Mouse (Mus musculus) embryonic facial prominence, embryonic 12.5 days (tissue): Measurements from ENCODE around the gene Sh3gl2. TPM values are rescaled to one million over a fixed set of nuclear protein-coding genes. Genes with fewer than 3 reads are reported as not detected.

ENCODE experiments used
- ATAC-seq: fragments of 200-750 bp; cut with Nextera tagmentation; 2 replicates; pipeline ENCODE4 v1.8.0; 2017; ENCODE audit not compliant: insufficient number of reproducible peaks, insufficient read depth, low FRiP score, low TSS enrichment
- H3K27ac ChIP-seq: fragments of 300-500 bp; sonication (generic); 2 replicates; pipeline ENCODE4 v1.5.1; 2016; ENCODE audit warnings: mild to moderate bottlenecking
- H3K27me3 ChIP-seq: fragments of 300-500 bp; sonication (generic); 2 replicates; pipeline ENCODE4 v1.6.1; 2016; ENCODE audit warnings: mild to moderate bottlenecking, moderate library complexity
- H3K36me3 ChIP-seq: fragments of 300-500 bp; sonication (generic); 2 replicates; pipeline ENCODE4 v1.6.1; 2016; ENCODE audit warnings: mild to moderate bottlenecking
- H3K4me1 ChIP-seq: fragments of 300-500 bp; sonication (generic); 2 replicates; pipeline ENCODE4 v1.6.1; 2016
- H3K4me2 ChIP-seq: fragments of 300-500 bp; sonication (generic); replicated peaks from 2 replicates; pipeline ENCODE4 v1.6.1; 2016; ENCODE audit warnings: mild to moderate bottlenecking, moderate library complexity
- H3K4me3 ChIP-seq: fragments of 300-500 bp; sonication (generic); 2 replicates; pipeline ENCODE4 v1.5.1; 2016; ENCODE audit warnings: mild to moderate bottlenecking
- H3K9ac ChIP-seq: fragments of 300-500 bp; sonication (generic); 2 replicates; pipeline ENCODE4 v1.6.1; 2016; ENCODE audit warnings: mild to moderate bottlenecking, moderate library complexity
- H3K9me3 ChIP-seq: fragments of 300-500 bp; sonication (generic); 2 replicates; pipeline ENCODE4 v1.6.1; 2016; ENCODE audit warnings: mild to moderate bottlenecking, moderate library complexity
- whole genome bisulfite sequencing: fragments of 180-500 bp; shearing (Covaris S2); methylation state at CpG from one replicate; pipeline ENCODE4 v1.1.7; 2016; 5-methylcytosine and 5-hydroxymethylcytosine counted together
- polyA plus RNA-seq: library from polyadenylated mRNA; unstranded; fragments of >200 nt; fragmentation: Nextera tagmentation; extraction: Ambion mirVana; gene quantifications from 2 replicates; pipeline ENCODE4 v1.2.1, GENCODE M21; 2016

The Sh3gl2 gene
- polyA plus RNA-seq, 1 experiment from 2014 or later = 5.5 TPM

GRCm38 (mm10) chr4:85334688-85335200 lies 129.8 kb downstream of the Sh3gl2 start:
- no peaks in the 10 kb centered on the region for H3K9me3 ChIP-seq
- no peaks in the 10 kb centered on the region for H3K4me1 ChIP-seq
- no peak for ATAC-seq
- H3K4me3 ChIP-seq = no peak overlapping the region
- no peaks in the 10 kb centered on the region for H3K36me3 ChIP-seq
- no peak overlapping the region for H3K27ac ChIP-seq
- no peak overlapping the region for H3K4me2 ChIP-seq
- no peaks in the 10 kb centered on the region for H3K27me3 ChIP-seq
- 75% methylated on average over 4 of the region's 4 CpGs for WGBS
- no peak overlapping the region for H3K9ac ChIP-seq

GRCm38 (mm10) chr4:85336356-85336755 lies 131.4 kb downstream of the Sh3gl2 start:
- no peak for ATAC-seq
- Histone ChIP-seq H3K27me3 (no peaks in the 10 kb centered on the region), H3K27ac (no peak overlapping the region), H3K4me2 (no peak overlapping the region), H3K4me1 (no peaks in the 10 kb centered on the region), H3K36me3 (no peaks in the 10 kb centered on the region), H3K4me3 (no peak overlapping the region), H3K9me3 (no peaks in the 10 kb centered on the region), H3K9ac (no peak overlapping the region)

- H3K4me2 ChIP-seq = no peak overlapping the region
- H3K9me3 ChIP-seq = no peaks in the 10 kb centered on the region
- H3K27ac ChIP-seq = no peak overlapping the region
- no peaks in the 10 kb centered on the region for H3K36me3 ChIP-seq
- no peak overlapping the region for H3K9ac ChIP-seq
- WGBS = 86% methylated on average over 5 of the region's 5 CpGs
- H3K27me3 ChIP-seq = no peaks in the 10 kb centered on the region
- H3K4me3 ChIP-seq = no peak overlapping the region
- no peak for ATAC-seq
- no peaks in the 10 kb centered on the region for H3K4me1 ChIP-seq
These were observed 134.2 kb downstream of the Sh3gl2 start for GRCm38 (mm10) chr4:85339126-85339525.

GRCm38 (mm10) chr4:85340686-85341085 lies 135.8 kb downstream of the Sh3gl2 start:
- no peak for ATAC-seq

GRCm38 (mm10) chr4:85345911-85346310 lies 141.0 kb downstream of the Sh3gl2 start:
- 87% methylated on average over 6 of the region's 6 CpGs for WGBS
- H3K4me3 ChIP-seq = no peak overlapping the region
- H3K4me2 ChIP-seq = no peak overlapping the region

More at GRCm38 (mm10) chr4:85340686-85341085, 135.8 kb downstream of the Sh3gl2 start:
- Histone ChIP-seq H3K4me3 (no peak overlapping the region), H3K27ac (no peak overlapping the region), H3K9ac (no peak overlapping the region), H3K27me3 (no peaks in the 10 kb centered on the region), H3K4me1 (no peaks in the 10 kb centered on the region), H3K36me3 (no peaks in the 10 kb centered on the region), H3K9me3 (no peaks in the 10 kb centered on the region), H3K4me2 (no peak overlapping the region)
- WGBS = 81% methylated on average over 6 of the region's 6 CpGs

GRCm38 (mm10) chr4:85348079-85348643 lies 143.2 kb downstream of the Sh3gl2 start:
- H3K9me3 ChIP-seq = no peaks in the 10 kb centered on the region
- ATAC-seq = no peak
- no peaks in the 10 kb centered on the region for H3K27me3 ChIP-seq
- no peaks in the 10 kb centered on the region for H3K36me3 ChIP-seq
- no peak overlapping the region for H3K9ac ChIP-seq
- no peak overlapping the region for H3K4me2 ChIP-seq
- no peak overlapping the region for H3K27ac ChIP-seq
- H3K4me3 ChIP-seq = no peak overlapping the region
- H3K4me1 ChIP-seq = no peaks in the 10 kb centered on the region
- 71% methylated on average over 8 of the region's 8 CpGs for WGBS

More at GRCm38 (mm10) chr4:85345911-85346310, 141.0 kb downstream of the Sh3gl2 start:
- no peaks in the 10 kb centered on the region for H3K4me1 ChIP-seq
- H3K36me3 ChIP-seq = no peaks in the 10 kb centered on the region
- H3K9ac ChIP-seq = no peak overlapping the region
- no peaks in the 10 kb centered on the region for H3K27me3 ChIP-seq
- H3K9me3 ChIP-seq = no peaks in the 10 kb centered on the region
- H3K27ac ChIP-seq = no peak overlapping the region
- no peak for ATAC-seq

- Histone ChIP-seq H3K9me3 (no peaks in the 10 kb centered on the region), H3K9ac (no peak overlapping the region), H3K36me3 (no peaks in the 10 kb centered on the region), H3K4me2 (no peak overlapping the region), H3K27ac (no peak overlapping the region), H3K4me1 (no peaks in the 10 kb centered on the region), H3K4me3 (no peak overlapping the region), H3K27me3 (no peaks in the 10 kb centered on the region)
- WGBS = 79% methylated on average over 3 of the region's 3 CpGs
- ATAC-seq = no peak
These were observed 157.7 kb downstream of the Sh3gl2 start for GRCm38 (mm10) chr4:85362661-85363060.

GRCm38 (mm10) chr4:85363205-85363604 lies 158.3 kb downstream of the Sh3gl2 start:
- Histone ChIP-seq H3K4me2 (no peak overlapping the region), H3K4me3 (no peak overlapping the region), H3K9ac (no peak overlapping the region), H3K4me1 (no peaks in the 10 kb centered on the region), H3K36me3 (no peaks in the 10 kb centered on the region), H3K27me3 (no peaks in the 10 kb centered on the region), H3K27ac (no peak overlapping the region), H3K9me3 (no peaks in the 10 kb centered on the region)
- no peak for ATAC-seq
- 83% methylated on average over 4 of the region's 4 CpGs for WGBS

- Histone ChIP-seq H3K4me2 (no peak overlapping the region), H3K9ac (no peak overlapping the region)
These were observed 166.1 kb downstream of the Sh3gl2 start for GRCm38 (mm10) chr4:85371036-85371435.

GRCm38 (mm10) chr4:85374801-85375200 lies 169.9 kb downstream of the Sh3gl2 start:
- no peaks in the 10 kb centered on the region for H3K27me3 ChIP-seq
- no peak overlapping the region for H3K9ac ChIP-seq
- H3K4me3 ChIP-seq = no peak overlapping the region
- no peaks in the 10 kb centered on the region for H3K4me1 ChIP-seq
- H3K36me3 ChIP-seq = no peaks in the 10 kb centered on the region
- H3K9me3 ChIP-seq = no peaks in the 10 kb centered on the region
- 86% methylated on average over 4 of the region's 4 CpGs for WGBS
- no peak overlapping the region for H3K27ac ChIP-seq
- no peak overlapping the region for H3K4me2 ChIP-seq
- no peak for ATAC-seq

More at GRCm38 (mm10) chr4:85371036-85371435, 166.1 kb downstream of the Sh3gl2 start:
- Histone ChIP-seq H3K27ac (no peak overlapping the region), H3K4me3 (no peak overlapping the region), H3K9me3 (no peaks in the 10 kb centered on the region), H3K4me1 (no peaks in the 10 kb centered on the region), H3K36me3 (no peaks in the 10 kb centered on the region), H3K27me3 (no peaks in the 10 kb centered on the region)
- 68% methylated on average over 6 of the region's 6 CpGs for WGBS
- ATAC-seq = no peak

GRCm38 (mm10) chr4:85376187-85376586 lies 171.3 kb downstream of the Sh3gl2 start:
- Histone ChIP-seq H3K4me3 (no peak overlapping the region), H3K27ac (no peak overlapping the region), H3K9me3 (no peaks in the 10 kb centered on the region), H3K9ac (no peak overlapping the region), H3K4me1 (no peaks in the 10 kb centered on the region), H3K4me2 (no peak overlapping the region), H3K27me3 (no peaks in the 10 kb centered on the region), H3K36me3 (no peaks in the 10 kb centered on the region)
- WGBS = 85% methylated on average over 6 of the region's 6 CpGs
- ATAC-seq = no peak

GRCm38 (mm10) chr4:85376610-85377009 lies 171.7 kb downstream of the Sh3gl2 start:
- Histone ChIP-seq H3K9ac (no peak overlapping the region), H3K27me3 (no peaks in the 10 kb centered on the region), H3K4me3 (no peak overlapping the region), H3K4me1 (no peaks in the 10 kb centered on the region), H3K9me3 (no peaks in the 10 kb centered on the region), H3K4me2 (no peak overlapping the region), H3K36me3 (no peaks in the 10 kb centered on the region), H3K27ac (no peak overlapping the region)
- no peak for ATAC-seq
- WGBS = 88% methylated on average over 5 of the region's 5 CpGs
